Mouse (Mus musculus) stomach, embryonic 16.5 days (tissue): ENCODE results near the gene Gopc. TPM values are rescaled to one million over a fixed set of nuclear protein-coding genes. Genes with fewer than 3 reads are reported as not detected.

Experiments used
- ATAC-seq: fragments of 200-750 bp; cut with Nextera tagmentation; 2 replicates; pipeline ENCODE4 v1.8.0; 2017; ENCODE audit warnings: moderate number of reproducible peaks, moderate TSS enrichment; ENCODE audit not compliant: insufficient read depth, low FRiP score
- H3K27ac ChIP-seq: fragments of 300-500 bp; sonication (generic); 2 replicates; pipeline ENCODE4 v1.5.1; 2014; ENCODE audit warnings: low read length
- H3K27me3 ChIP-seq: fragments of 300-500 bp; sonication (generic); 2 replicates; pipeline ENCODE4 v1.6.1; 2014; ENCODE audit warnings: low read length, control low read depth, mixed read lengths; ENCODE audit not compliant: control insufficient read depth, insufficient read depth
- H3K36me3 ChIP-seq: fragments of 300-500 bp; sonication (generic); 2 replicates; pipeline ENCODE4 v1.6.1; 2014; ENCODE audit warnings: low read length; ENCODE audit not compliant: control insufficient read depth, insufficient read depth
- H3K4me1 ChIP-seq: fragments of 300-500 bp; sonication (generic); 2 replicates; pipeline ENCODE4 v1.6.1; 2014; ENCODE audit warnings: low read length, control low read depth, mixed read lengths; ENCODE audit not compliant: control insufficient read depth, insufficient read depth
- H3K4me2 ChIP-seq: fragments of 300-500 bp; sonication (generic); 2 replicates; pipeline ENCODE4 v1.6.1; 2014; ENCODE audit warnings: low read depth, low read length, mixed read lengths
- H3K4me3 ChIP-seq: fragments of 300-500 bp; sonication (generic); replicated peaks from 2 replicates; pipeline ENCODE4 v1.5.1; 2014; ENCODE audit warnings: mild to moderate bottlenecking, low read length
- H3K9ac ChIP-seq: fragments of 300-500 bp; sonication (generic); 2 replicates; pipeline ENCODE4 v1.6.1; 2014; ENCODE audit warnings: low read length
- H3K9me3 ChIP-seq: fragments of 300-500 bp; sonication (generic); replicated peaks from 2 replicates; pipeline ENCODE4 v1.6.1; 2016; ENCODE audit warnings: low read length, control low read depth; ENCODE audit not compliant: control insufficient read depth
- WGBS: fragments of 180-500 bp; shearing (Covaris S2); extraction: QIAGEN DNeasy Blood & Tissue Kit; methylation state at CpG from one replicate; pipeline ENCODE4 v1.1.7; 2014; 5-methylcytosine and 5-hydroxymethylcytosine counted together
- polyA plus RNA-seq: library from polyadenylated mRNA; unstranded; fragments of >200 nt; fragmentation: Nextera tagmentation; extraction: Ambion mirVana; gene quantifications from 2 replicates; pipeline ENCODE4 v1.2.1, GENCODE M21; 2015

Gene Gopc
- polyA plus RNA-seq, 1 experiment from 2014 or later: 17.8 TPM

DNA sequence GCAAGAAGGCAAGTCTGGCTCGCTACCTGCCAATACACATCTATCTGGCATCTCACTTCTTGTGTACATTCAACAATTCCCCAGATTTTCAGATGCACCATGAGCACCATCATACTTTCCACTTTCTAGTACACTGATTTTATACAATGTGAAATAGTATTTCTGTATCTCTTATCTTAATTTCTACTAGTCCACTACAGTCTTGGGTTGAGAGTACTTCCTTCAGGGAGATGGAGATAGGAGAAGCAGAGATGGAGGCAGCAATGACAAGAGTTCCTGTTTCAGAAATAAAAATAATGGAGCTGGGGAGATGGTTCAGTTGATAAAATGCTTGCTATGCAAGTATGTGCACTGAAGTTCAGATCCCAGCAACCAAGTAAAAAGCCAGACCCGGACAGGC, 4.1 kb downstream of the Gopc start:
- H3K27ac ChIP-seq: no peak overlapping the region
- no peaks in the 10 kb centered on the region for H3K27me3 ChIP-seq
- no peak overlapping the region for H3K4me2 ChIP-seq
- H3K36me3 ChIP-seq: no peaks in the 10 kb centered on the region
- H3K9me3 ChIP-seq: no peaks in the 10 kb centered on the region
- no peak overlapping the region for H3K4me3 ChIP-seq
- peaks cover 5% of the 10 kb centered on the region; the same call in 1 of the 2 replicates for H3K4me1 ChIP-seq
- WGBS: 84% methylated on average over 2 of the region's 2 CpGs
- no peak for ATAC-seq
- H3K9ac ChIP-seq: no peak overlapping the region

DNA sequence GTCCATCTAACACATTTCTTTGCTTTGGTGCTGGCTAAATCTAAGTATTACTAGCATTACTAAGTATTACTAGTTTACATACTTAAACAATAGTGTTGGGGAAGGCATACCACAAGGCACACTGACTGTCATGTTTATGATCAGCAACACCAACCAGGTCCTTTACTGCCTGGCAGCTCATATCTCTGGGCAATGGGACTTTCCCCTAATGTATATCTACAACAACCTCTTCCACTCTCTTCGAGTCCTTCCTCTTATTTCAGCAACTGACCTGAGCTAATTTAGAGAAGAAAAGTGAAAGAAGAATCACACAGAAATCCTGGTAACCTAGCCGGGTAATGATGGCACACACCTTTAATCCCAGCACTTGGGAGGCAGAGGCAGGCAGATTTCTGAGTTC, 5.5 kb downstream of the Gopc start:
- H3K4me2 ChIP-seq: no peak overlapping the region
- no peak for ATAC-seq
- H3K36me3 ChIP-seq: no peaks in the 10 kb centered on the region
- H3K9me3 ChIP-seq: no peaks in the 10 kb centered on the region
- WGBS: 88% methylated on average over 2 of the region's 2 CpGs
- H3K4me3 ChIP-seq: no peak overlapping the region
- H3K4me1 ChIP-seq: 0 out of 2 replicates have a peak, but pooled peaks cover 5% of the 10 kb centered on the region
- no peak overlapping the region for H3K9ac ChIP-seq
- no peak overlapping the region for H3K27ac ChIP-seq
- no peaks in the 10 kb centered on the region for H3K27me3 ChIP-seq

DNA sequence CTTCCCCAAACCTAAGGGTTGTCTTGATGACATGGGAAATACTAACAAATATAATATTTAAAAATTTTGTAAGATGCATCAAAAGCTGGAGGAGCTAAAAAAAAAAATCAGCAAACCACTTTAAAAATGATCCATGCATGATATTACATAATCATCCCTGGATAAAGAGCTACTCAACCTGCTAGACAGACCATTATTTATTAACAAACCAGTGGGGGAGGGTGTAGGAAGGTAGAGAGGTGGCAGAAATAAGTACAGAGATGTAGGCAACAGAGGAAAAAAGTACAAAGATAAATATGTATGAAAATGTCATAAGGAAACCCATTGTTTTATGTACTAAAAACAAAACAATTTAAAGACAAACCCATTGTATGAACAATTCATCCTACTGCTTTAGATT, 7.3 kb downstream of the Gopc start:
- no peak for ATAC-seq
- H3K27me3 ChIP-seq: no peaks in the 10 kb centered on the region
- no peak overlapping the region for H3K4me3 ChIP-seq
- no peaks in the 10 kb centered on the region for H3K4me1 ChIP-seq
- H3K4me2 ChIP-seq: no peak overlapping the region
- H3K36me3 ChIP-seq: no peaks in the 10 kb centered on the region
- no peak overlapping the region for H3K27ac ChIP-seq
- no peak overlapping the region for H3K9ac ChIP-seq
- no peaks in the 10 kb centered on the region for H3K9me3 ChIP-seq

DNA sequence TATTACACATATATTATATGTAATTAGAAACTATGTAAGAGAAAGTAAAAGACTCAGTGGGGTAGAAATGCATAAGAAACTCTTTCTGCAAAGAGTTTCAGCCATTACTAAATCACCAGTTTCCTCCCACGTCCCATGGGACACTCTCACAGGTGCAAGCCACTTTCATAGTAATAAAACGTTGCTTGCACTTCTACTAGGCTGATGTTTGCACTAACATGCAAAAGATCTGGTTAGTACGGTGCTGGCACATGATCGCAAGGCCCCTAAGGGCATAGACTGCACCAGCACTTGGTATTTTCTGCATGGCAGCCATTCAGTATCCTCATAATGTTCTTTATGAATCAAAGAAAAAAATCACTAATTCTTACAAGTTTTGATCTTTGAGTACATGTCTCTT, 8.1 kb downstream of the Gopc start:
- WGBS: 75% methylated on average over 4 of the region's 4 CpGs
- Histone ChIP-seq H3K9me3 (no peaks in the 10 kb centered on the region), H3K4me1 (no peaks in the 10 kb centered on the region), H3K27me3 (no peaks in the 10 kb centered on the region), H3K27ac (no peak overlapping the region), H3K9ac (no peak overlapping the region), H3K4me3 (no peak overlapping the region), H3K36me3 (no peaks in the 10 kb centered on the region), H3K4me2 (no peak overlapping the region)
- no peak for ATAC-seq

DNA sequence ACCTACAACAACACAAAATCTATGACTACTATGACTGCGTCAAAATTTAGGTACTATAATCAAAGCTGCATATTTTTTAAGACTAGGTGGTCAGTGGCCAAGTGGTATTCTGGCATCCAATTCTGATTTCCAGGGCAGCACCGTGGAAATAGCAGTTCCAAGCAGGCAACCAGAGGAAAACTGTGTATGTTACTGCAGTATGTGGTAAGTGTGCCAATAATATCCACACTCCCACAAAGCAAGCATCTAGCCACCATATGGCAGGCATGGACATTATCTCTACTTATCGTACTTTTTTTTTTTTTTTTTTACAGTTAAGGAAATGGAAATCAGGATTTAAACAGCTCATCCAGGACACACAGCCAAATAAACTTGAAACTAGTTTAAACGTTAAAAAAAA, 13.5 kb downstream of the Gopc start:
- WGBS: 81% methylated on average over 4 of the region's 4 CpGs
- Histone ChIP-seq H3K9me3 (no peaks in the 10 kb centered on the region), H3K4me3 (no peak overlapping the region), H3K9ac (no peak overlapping the region), H3K27ac (no peak overlapping the region), H3K36me3 (no peaks in the 10 kb centered on the region), H3K4me2 (no peak overlapping the region), H3K4me1 (no peaks in the 10 kb centered on the region), H3K27me3 (no peaks in the 10 kb centered on the region)
- no peak for ATAC-seq

DNA sequence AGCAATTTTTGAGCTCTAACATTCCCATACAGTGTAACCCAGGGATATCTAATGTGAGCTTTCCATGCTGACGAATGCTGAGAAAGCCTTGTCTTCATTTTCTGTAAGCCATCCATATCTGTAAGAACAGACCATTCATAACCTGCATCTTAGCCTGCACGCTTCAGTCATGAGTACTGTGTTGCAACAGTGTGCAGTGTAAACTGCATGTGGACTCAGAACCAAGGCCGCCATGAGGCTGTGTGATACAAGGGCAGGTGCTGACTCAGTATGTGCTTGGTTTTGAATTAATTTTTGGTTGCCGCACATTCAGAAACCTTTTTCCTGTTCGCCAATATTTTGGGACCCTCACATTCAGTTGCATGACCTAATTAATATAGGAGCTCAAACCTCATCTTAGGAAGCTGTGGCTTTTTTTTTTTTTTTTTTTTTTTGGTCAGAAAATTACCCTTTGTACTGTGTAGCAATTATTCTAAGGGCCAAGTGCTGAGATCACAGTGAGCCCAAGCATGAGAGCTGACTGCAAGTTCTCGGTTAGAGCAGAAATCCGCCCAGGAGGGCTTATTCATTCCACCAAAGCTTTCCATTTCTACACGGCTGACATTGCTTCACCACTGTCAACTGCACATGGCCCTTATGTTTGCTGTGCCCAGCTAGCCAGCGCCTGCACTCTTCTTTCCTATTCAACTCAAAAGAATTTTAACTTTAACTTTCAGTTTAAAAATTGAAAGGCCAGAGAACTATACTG, 20.9 kb downstream of the Gopc start:
- ATAC-seq: no peak
- H3K4me2 ChIP-seq: no peak overlapping the region
- no peaks in the 10 kb centered on the region for H3K4me1 ChIP-seq
- H3K27me3 ChIP-seq: no peaks in the 10 kb centered on the region
- WGBS: 87% methylated on average over 9 of the region's 9 CpGs
- H3K9me3 ChIP-seq: no peaks in the 10 kb centered on the region
- no peaks in the 10 kb centered on the region for H3K36me3 ChIP-seq
- no peak overlapping the region for H3K27ac ChIP-seq
- no peak overlapping the region for H3K4me3 ChIP-seq
- no peak overlapping the region for H3K9ac ChIP-seq

DNA sequence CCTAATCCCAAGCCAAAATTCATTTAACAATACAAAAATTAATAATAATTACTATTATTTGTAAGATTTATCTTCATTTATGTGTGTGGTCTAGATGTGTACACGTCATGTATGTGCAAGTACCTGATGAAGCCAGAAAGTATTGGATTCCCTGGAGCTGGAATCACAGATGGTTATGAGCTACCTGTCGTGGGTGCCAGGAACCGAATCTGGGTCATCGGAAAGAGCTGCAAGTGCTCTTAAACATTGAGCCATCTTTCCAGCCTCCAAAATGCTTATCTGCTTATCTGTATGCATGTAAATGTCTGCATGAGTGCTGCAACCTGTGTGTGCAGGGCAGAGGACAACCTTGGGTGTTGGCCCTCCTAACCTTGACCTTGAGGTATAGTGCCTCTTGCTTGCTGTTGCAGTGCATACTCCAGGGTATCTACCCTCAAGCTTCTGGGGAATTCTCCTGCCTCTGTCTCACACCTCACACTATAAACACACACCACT, 21.6 kb downstream of the Gopc start:
- no peak for ATAC-seq
- no peaks in the 10 kb centered on the region for H3K4me1 ChIP-seq

DNA sequence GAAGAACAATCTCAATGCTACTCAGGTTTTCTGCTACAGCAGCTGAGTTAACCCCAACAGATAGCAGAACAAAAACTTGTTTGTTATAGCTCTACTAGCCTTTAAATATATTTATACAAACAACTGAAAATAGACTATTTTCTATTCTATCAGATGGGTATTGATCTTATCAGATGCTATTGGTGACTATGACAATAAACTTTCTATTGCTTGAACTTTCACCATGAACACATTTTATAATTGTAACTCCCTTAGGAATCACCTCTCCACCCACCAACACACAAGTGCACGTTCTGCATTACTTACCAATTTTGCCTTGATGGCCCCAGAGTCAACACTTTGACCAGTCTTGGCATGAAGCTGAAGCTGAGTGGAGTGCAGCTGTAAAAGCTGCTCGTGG, 23.5 kb downstream of the Gopc start, which contains the start of gene Gm26741:
Gene Gm26741 (plus strand): TSS at position 301 of the 400 bp plus-strand sequence.
- H3K4me1 ChIP-seq: no peaks in the 10 kb centered on the region
- 71% methylated on average over 2 of the region's 2 CpGs for WGBS
- H3K9me3 ChIP-seq: no peaks in the 10 kb centered on the region
- no peak within 1 kb of the TSS for H3K9ac ChIP-seq
- H3K36me3 ChIP-seq: no peaks in the 10 kb centered on the region
- no peak within 1 kb of the TSS for H3K4me3 ChIP-seq
- ATAC-seq: no peak
- no peaks in the 10 kb centered on the region for H3K27me3 ChIP-seq
- no peak within 1 kb of the TSS for H3K4me2 ChIP-seq
- no peak within 1 kb of the TSS for H3K27ac ChIP-seq

More for the DNA sequence above, 21.6 kb downstream of the Gopc start:
- no peaks in the 10 kb centered on the region for H3K9me3 ChIP-seq
- 96% methylated on average over 4 of the region's 4 CpGs for WGBS
- H3K4me3 ChIP-seq: no peak overlapping the region
- H3K36me3 ChIP-seq: no peaks in the 10 kb centered on the region
- H3K27me3 ChIP-seq: no peaks in the 10 kb centered on the region
- H3K4me2 ChIP-seq: no peak overlapping the region
- no peak overlapping the region for H3K27ac ChIP-seq
- no peak overlapping the region for H3K9ac ChIP-seq

DNA sequence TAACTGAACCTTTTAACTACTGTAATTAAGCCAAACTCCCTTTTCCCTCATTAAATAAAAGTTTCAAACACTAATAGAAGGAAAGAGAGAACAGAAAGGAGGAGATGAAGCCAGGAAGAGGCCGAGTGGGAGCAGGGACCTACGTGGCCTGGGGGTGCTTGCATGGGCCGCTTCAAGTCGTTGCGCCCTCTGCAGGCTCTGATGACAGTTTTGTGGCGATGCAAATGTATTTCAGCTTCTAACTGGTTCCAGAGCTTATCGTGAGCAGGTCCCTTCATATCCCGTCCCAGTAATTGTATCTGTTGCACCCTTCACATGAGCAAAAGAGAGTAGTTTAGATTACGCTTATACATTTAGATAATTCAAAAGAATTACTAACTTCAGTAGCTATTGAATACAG, 28.7 kb downstream of the Gopc start:
- 76% methylated on average over 9 of the region's 9 CpGs for WGBS

More for the DNA sequence above, 28.7 kb downstream of the Gopc start:
- H3K36me3 ChIP-seq: peaks cover 9% of the 10 kb centered on the region; the same call in 1 of the 2 replicates
- no peaks in the 10 kb centered on the region for H3K9me3 ChIP-seq
- H3K4me2 ChIP-seq: no peak overlapping the region
- H3K4me3 ChIP-seq: no peak overlapping the region
- no peaks in the 10 kb centered on the region for H3K4me1 ChIP-seq
- ATAC-seq: no peak
- no peak overlapping the region for H3K9ac ChIP-seq
- H3K27ac ChIP-seq: no peak overlapping the region
- H3K27me3 ChIP-seq: no peaks in the 10 kb centered on the region
